Mouse (Mus musculus): Measurements from ENCODE around the gene Smagp. TPM values are rescaled to one million over a fixed set of nuclear protein-coding genes. Genes with fewer than 3 reads are reported as not detected.

The Smagp gene
- polyA plus RNA-seq (2017; shearing (Covaris generic)) = not detected

DNA sequence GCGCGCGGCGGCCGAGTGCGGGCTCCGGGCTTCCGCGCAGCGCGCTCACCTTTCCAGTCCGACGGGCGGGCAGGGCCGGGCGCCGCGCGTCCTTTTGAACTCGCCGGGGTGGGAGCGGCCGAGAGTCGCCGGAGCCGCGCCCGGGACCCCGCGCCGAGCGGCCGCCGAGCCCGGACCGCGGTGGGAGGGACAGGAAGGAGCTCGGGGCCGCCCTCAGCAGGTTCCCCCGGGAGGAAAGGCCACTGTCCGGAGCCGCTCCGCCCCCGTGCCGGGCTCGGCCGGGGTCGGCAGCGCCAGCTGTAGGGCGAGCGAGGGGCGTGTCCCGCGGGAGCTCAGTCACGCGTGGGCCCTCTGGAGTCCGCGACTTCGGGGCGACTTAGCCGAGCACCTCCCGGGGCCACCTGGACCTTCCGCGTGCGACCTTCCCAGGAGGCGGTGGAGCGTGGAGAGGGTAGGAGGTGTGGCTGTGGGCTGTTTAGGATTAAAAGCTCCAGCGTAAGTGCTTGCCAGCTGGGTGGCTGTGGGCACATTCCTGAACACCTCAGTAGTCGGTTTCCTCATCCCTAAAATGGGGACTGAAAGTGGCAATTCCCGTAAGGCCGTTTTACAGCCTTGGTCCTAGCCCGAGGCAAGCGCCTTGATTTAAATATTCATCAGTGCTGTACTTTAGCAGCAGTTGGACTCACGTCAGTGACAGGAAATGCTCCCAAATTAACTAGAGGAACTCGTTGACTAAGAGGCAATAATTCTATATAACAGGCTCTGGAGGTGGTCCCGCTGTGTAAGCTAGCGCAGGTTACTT, at the start of gene Smagp:
TSS of gene Smagp (minus strand) at position 241 of the 802 bp plus-strand sequence.

DNA sequence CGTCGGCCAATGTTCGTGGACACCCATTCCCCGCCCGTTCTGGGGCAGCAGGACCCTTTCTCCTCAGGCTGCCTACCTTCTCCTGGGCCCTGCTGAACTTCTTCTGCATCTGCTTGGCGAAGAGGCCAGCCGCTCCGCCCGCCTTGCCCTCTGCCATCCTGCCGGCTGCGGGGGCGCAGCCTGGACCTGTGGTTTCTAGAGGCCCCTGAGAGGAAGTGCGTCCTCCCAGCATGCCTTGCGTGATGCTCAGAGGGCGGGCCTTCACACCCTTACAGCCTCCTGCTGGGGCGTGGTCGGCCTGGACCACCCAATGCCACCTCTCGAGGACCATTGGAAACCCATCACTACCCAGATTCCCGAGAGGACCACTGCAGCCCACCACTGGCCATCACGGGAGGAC, 32.6 kb upstream of the Smagp start, which contains the start of gene Bin2:
TSS of gene Bin2 (minus strand) at position 217 of the 400 bp plus-strand sequence.

DNA sequence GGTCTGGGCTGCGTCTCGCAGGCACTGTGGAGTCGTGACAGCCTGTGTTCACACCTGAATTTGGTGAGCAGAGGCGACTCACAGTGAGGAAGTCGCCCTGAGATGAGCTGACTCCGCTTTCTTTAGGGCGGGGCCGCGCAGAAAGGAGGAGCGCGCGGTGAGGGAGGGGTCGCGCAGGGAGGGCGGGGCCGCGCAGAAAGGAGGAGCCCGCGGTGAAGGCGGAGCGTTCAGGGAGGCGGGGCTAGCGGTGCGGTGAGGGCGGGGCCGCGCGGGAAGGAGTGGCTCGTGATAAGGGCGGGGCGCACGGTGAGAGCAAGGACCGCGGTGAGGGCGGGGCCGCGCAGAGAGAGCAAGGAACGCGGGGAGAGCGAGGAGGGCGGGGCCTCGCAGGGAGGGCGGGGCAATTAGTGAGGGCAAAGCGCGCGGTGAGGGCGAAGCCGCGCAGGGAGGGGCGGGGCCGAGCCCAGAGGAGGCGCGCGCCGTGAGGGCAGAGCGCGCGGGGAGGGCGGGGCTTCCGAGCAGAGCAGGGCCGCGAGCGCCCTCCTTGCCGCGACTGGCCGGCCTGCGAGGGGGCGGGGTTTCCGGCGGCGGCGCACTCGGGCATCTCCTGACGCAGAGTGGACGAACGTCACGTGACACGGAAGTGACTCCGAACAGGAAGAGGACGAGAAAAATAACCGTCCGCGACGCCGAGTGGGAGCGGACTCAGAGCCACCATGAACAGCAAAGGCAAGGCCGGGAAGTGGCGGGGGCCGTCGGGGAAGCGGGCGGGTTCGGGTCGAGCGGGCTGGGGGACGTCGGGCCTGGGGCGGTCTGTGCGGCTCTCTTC, 21.5 kb downstream of the Smagp start, which contains the start of gene Dazap2:
TSS of gene Dazap2 (plus strand) at position 354 of the 829 bp plus-strand sequence.

DNA sequence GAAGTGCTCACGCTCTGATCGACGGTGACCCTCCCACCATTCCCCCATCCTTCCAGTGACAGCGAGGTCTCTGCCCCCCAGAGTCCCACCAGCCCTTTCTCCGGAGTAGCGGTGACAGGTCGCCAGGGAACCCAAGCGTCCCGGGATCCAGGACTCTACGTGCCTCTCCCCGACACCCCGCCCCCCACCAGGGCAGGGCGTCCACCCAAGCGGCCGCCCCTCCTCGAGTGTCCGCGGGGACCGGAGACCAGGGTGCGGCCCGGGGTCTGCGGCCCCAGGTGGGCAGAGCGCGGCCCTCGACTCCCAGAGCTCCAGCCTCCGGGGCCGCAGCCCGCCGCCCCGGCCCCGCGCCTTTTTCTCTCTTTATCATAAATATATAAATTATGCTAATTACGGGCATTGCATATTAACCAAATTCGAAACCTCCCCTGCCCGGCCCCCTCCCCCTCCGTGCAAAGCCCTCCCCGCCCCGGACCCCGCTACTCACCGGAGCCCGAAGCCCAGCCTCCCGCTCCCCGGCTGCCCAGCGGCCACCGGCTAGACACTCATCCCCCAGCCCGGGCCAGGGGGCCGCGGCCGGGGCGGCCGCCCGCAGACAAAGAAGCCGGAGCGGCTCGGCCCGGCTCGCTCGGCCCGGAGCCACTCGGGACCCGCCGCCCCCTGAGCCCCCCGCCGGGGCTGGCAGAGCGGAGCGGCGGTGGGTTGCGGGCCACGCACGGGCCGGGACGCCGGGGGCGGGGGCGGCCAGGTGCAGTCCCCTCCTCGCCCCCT, 37.3 kb downstream of the Smagp start, which contains the start of gene Pou6f1:
TSS of gene Pou6f1 (minus strand) at position 709 of the 771 bp plus-strand sequence.

Other genes starting within 250 kb of the Smagp start
- 0.22 TPM for gene Gm5475, start 214.8 kb downstream of the Smagp start, polyA plus RNA-seq (2017; shearing (Covaris generic))
- 31.7 TPM for gene Slc11a2, start 211.9 kb downstream of the Smagp start, polyA plus RNA-seq (2017; shearing (Covaris generic))
- 49.7 TPM for gene Letmd1, start 167.9 kb downstream of the Smagp start, polyA plus RNA-seq (2017; shearing (Covaris generic))
- 5.9 TPM for gene Csrnp2, start 141.5 kb downstream of the Smagp start, polyA plus RNA-seq (2017; shearing (Covaris generic))
- 9.6 TPM for gene Tfcp2, start 84.9 kb downstream of the Smagp start, polyA plus RNA-seq (2017; shearing (Covaris generic))
- 17.6 TPM for gene Pou6f1, start 37.0 kb downstream of the Smagp start, polyA plus RNA-seq (2017; shearing (Covaris generic))
- 576 TPM for gene Dazap2, start 21.6 kb downstream of the Smagp start, polyA plus RNA-seq (2017; shearing (Covaris generic))
- gene Bin2, start 32.6 kb upstream of the Smagp start, polyA plus RNA-seq (2017; shearing (Covaris generic)) = 733 TPM
- 4.6 TPM for gene Cela1, start 51.0 kb upstream of the Smagp start, polyA plus RNA-seq (2017; shearing (Covaris generic))
- gene Galnt6, start 92.4 kb upstream of the Smagp start, polyA plus RNA-seq (2017; shearing (Covaris generic)) = 186 TPM
- gene Slc4a8, start 124.8 kb upstream of the Smagp start, polyA plus RNA-seq (2017; shearing (Covaris generic)) = 14.6 TPM
- gene Scn8a, start 232.9 kb upstream of the Smagp start, polyA plus RNA-seq (2017; shearing (Covaris generic)) = 0.26 TPM